Mouse (Mus musculus): ENCODE results near the gene Wdfy2. TPM values are rescaled to one million over a fixed set of nuclear protein-coding genes. Genes with fewer than 3 reads are reported as not detected.

The Wdfy2 gene
- polyA plus RNA-seq, 1 experiment from 2014 or later, result 13.0 TPM

DNA sequence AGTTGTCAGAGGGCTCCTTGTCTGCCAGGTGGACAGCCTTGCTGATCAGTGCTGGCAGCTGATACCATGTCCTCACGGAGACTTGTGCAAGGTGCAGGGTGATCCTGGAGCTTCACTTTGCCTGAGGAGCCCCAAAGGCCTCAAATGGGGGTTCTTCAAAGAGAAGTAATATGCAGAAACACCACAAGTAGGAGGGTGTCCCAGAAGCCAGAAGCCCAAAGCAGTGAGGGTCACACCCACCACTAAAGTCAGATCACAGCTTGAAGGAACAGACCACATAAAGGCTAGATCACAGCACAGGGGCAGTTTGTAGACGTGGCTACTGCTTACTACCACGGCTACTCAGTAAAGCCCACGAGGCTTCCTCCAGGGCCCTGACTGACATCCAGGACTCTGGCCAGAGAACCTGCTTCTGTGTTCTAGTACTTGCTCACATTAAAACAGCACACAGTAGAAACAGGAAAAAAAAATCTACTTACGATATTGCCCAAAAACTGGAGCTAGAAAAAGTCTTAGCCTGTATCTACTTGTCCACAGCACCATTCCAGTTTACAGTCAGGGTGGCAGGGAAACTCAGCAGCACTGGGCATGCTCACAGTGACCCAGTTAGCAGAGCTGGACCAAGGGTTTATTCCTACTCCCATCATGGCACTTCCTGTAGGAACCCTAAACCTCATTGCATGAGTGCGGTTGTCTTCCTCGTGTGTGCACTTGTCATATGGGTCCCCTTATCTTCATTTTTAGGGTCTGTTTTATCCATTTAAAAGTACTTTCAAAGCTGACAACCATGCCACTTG is 41.4 kb downstream of the Wdfy2 start:
- no peak for ATAC-seq (ENCODE audit: low FRiP score, low TSS enrichment)

DNA sequence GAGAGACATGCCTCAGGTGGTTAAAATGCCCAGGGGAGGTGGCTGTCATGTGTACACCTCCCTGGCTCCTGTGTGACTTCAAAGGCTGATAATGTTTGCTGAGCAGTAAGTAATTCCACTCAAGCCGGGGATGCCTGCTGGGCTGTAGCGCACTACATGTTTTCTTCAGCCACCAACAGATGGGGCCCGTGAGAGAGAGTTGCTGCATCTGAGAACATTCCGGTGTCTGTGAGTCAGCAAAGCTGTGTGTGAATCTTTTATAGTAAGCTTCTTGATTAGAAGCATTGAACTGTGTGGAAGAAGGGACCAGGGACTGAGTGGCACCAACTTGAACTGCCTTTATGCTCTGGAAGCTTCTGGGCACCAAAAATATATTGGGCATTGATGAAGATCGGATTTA is 42.0 kb downstream of the Wdfy2 start:
- DNase-seq (peak; percentile 86), ATAC-seq (ENCODE audit: low FRiP score, low TSS enrichment) (peak; percentile 50)
- H3K36me3 ChIP-seq (ENCODE audit: control insufficient read depth, insufficient read depth, low read length), result no peaks in the 10 kb centered on the region
- no peak overlapping the region for H3K4me3 ChIP-seq (replicated peaks; ENCODE audit: low read depth, low read length)
- 14% methylated on average over 5 of the region's 5 CpGs for WGBS
- no peaks in the 10 kb centered on the region for H3K27me3 ChIP-seq (ENCODE audit: control insufficient read depth, insufficient read depth, low read length)
- peaks cover 29% of the 10 kb centered on the region for H3K4me1 ChIP-seq (ENCODE audit: control insufficient read depth, insufficient read depth, low read length)
- no peak overlapping the region for H3K9ac ChIP-seq (replicated peaks; ENCODE audit: low read length)
- no peak overlapping the region for H3K4me2 ChIP-seq (ENCODE audit: low read length)
- peak overlapping the region; percentile 27 for H3K27ac ChIP-seq (replicated peaks; ENCODE audit: low read depth, low read length)
- H3K9me3 ChIP-seq (ENCODE audit: control insufficient read depth, low read length), result no peaks in the 10 kb centered on the region

More for the DNA sequence above, 41.4 kb downstream of the Wdfy2 start:
- Histone ChIP-seq H3K9me3 (ENCODE audit: control insufficient read depth, low read length) (no peaks in the 10 kb centered on the region), H3K9ac (replicated peaks; ENCODE audit: low read length) (no peak overlapping the region), H3K4me3 (replicated peaks; ENCODE audit: low read depth, low read length) (no peak overlapping the region), H3K4me1 (ENCODE audit: control insufficient read depth, insufficient read depth, low read length) (peaks cover 31% of the 10 kb centered on the region), H3K36me3 (ENCODE audit: control insufficient read depth, insufficient read depth, low read length) (no peaks in the 10 kb centered on the region), H3K27ac (replicated peaks; ENCODE audit: low read depth, low read length) (no peak overlapping the region), H3K4me2 (ENCODE audit: low read length) (no peak overlapping the region), H3K27me3 (ENCODE audit: control insufficient read depth, insufficient read depth, low read length) (no peaks in the 10 kb centered on the region)
- WGBS, result 67% methylated on average over 7 of the region's 7 CpGs
- no peak for DNase-seq

DNA sequence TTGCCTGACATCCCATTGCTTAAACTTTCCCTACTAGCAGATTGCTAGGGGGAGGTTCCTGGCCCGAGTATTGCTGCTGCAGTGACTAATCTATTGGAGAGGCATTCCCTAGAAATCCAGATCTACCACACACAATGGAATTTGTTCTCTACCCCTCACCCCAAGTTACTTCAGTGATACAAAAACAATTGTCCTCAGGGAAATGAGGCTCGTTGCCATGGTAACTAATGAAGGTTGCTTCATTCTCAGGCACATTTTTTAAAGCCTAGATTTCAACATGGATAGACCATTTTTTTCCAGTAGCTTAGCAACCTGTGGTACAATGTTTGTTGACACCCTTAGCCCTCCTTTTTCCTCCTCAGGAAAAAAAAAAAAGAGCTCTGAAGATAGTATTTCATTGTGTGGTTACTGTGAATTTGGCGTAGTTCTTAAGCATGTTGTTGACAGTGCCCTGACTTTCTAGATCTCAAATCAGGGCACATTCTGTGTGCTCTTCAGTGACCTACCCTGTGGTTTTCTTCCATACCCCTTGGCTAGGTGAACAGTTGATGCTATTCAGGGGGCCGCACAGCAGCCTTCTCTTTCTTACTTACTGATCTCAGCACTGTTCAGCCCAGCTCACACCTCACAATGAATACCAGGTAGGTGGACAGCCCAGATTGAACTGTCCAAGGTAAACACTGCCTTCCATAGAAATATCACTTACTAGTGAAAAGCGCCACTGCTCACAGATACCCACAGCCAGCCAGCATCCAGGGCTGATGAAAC is 42.8 kb downstream of the Wdfy2 start:
- no peak for ATAC-seq (ENCODE audit: low FRiP score, low TSS enrichment)
- H3K4me2 ChIP-seq (ENCODE audit: low read length), result no peak overlapping the region
- DNase-seq, result peak; percentile 85
- no peak overlapping the region for H3K9ac ChIP-seq (replicated peaks; ENCODE audit: low read length)
- no peaks in the 10 kb centered on the region for H3K9me3 ChIP-seq (ENCODE audit: control insufficient read depth, low read length)
- WGBS, result 44% methylated on average over 5 of the region's 5 CpGs
- H3K4me1 ChIP-seq (ENCODE audit: control insufficient read depth, insufficient read depth, low read length), result peaks cover 29% of the 10 kb centered on the region
- H3K27ac ChIP-seq (replicated peaks; ENCODE audit: low read depth, low read length), result peak overlapping the region; percentile 70
- H3K36me3 ChIP-seq (ENCODE audit: control insufficient read depth, insufficient read depth, low read length), result no peaks in the 10 kb centered on the region
- no peak overlapping the region for H3K4me3 ChIP-seq (replicated peaks; ENCODE audit: low read depth, low read length)
- no peaks in the 10 kb centered on the region for H3K27me3 ChIP-seq (ENCODE audit: control insufficient read depth, insufficient read depth, low read length)

DNA sequence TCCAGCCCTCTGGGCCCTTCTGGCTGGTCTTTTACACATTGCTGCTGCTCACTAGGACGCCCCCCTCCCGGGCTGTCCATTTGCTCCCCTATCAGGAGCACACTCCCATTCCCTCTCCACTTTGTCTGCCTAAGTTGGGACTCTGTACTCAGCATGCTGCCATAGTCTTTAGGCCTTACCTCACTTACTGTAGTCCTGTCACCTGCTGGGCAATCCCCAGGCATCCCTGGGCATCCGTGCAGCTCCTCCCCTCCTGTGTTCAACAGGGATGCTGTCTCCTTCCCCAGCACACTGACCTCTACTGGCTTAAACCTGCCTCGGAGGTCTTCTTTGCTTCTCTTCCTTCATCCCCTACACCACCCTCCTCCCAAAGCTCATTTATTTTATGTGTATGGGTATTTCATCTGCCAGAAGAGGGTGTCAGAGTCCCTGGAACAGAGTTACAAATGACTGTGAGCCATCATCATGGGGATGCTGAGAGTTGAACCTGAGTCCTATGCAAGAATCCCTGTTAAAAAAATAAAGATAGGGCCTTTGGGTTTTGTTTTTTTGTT is 44.7 kb downstream of the Wdfy2 start:
- Histone ChIP-seq H3K27ac (replicated peaks; ENCODE audit: low read depth, low read length) (0 out of 2 replicates have a peak overlapping the region, but pooled peaks have one; percentile 38), H3K4me3 (replicated peaks; ENCODE audit: low read depth, low read length) (no peak overlapping the region), H3K9me3 (ENCODE audit: control insufficient read depth, low read length) (no peaks in the 10 kb centered on the region), H3K36me3 (ENCODE audit: control insufficient read depth, insufficient read depth, low read length) (no peaks in the 10 kb centered on the region), H3K4me2 (ENCODE audit: low read length) (no peak overlapping the region), H3K4me1 (ENCODE audit: control insufficient read depth, insufficient read depth, low read length) (peaks cover 29% of the 10 kb centered on the region), H3K27me3 (ENCODE audit: control insufficient read depth, insufficient read depth, low read length) (no peaks in the 10 kb centered on the region), H3K9ac (replicated peaks; ENCODE audit: low read length) (no peak overlapping the region)
- DNase-seq, result no peak
- WGBS, result 25% methylated on average over 4 of the region's 4 CpGs
- ATAC-seq (ENCODE audit: low FRiP score, low TSS enrichment), result no peak

DNA sequence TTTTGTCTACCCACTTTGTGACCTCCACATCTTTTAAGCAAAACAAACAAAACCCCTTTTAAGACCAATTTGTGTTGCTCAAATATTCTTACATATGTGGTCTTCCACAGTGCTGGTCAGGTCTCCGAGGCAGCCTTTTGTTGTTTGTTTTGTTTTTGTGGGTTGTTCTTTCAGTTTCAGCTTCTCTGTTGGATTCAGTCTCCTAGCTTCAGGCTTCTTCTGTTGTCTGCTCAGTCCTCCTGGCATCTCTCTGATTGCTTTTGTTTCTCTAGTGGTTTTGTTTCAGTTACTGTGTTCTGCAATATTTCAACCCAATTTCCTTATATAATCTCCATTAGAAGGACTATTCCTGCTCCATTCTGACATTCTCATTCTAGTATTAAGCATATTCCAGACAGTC is 46.1 kb downstream of the Wdfy2 start:
- 53% methylated on average over 1 of the region's 1 CpGs for WGBS
- ATAC-seq (ENCODE audit: low FRiP score, low TSS enrichment), result no peak
- H3K9me3 ChIP-seq (ENCODE audit: control insufficient read depth, low read length), result no peaks in the 10 kb centered on the region
- H3K27ac ChIP-seq (replicated peaks; ENCODE audit: low read depth, low read length), result no peak overlapping the region
- no peaks in the 10 kb centered on the region for H3K27me3 ChIP-seq (ENCODE audit: control insufficient read depth, insufficient read depth, low read length)
- H3K9ac ChIP-seq (replicated peaks; ENCODE audit: low read length), result no peak overlapping the region
- H3K36me3 ChIP-seq (ENCODE audit: control insufficient read depth, insufficient read depth, low read length), result no peaks in the 10 kb centered on the region
- DNase-seq, result no peak
- H3K4me3 ChIP-seq (replicated peaks; ENCODE audit: low read depth, low read length), result no peak overlapping the region
- peaks cover 29% of the 10 kb centered on the region for H3K4me1 ChIP-seq (ENCODE audit: control insufficient read depth, insufficient read depth, low read length)
- H3K4me2 ChIP-seq (ENCODE audit: low read length), result no peak overlapping the region

DNA sequence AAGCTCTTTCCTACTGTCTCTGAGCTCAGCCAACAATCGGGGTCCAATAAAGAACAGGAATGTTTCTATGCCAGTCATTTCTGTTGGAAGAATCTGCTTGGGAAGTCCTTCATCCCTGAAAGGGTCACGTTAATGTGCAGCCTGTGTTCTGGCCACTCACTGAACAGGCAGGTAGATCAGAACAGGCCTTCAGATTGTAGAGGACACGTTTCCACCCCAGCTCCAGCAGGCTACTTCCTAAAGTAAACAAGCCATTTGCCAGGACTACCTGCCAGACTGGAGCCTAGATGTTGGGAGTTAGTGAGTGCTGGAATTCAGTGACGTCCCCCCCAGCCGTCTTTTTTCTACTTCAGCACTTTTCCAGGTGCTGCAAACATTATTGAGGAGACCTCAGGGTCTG is 46.7 kb downstream of the Wdfy2 start:
- DNase-seq (no peak), ATAC-seq (ENCODE audit: low FRiP score, low TSS enrichment) (no peak)
- Histone ChIP-seq H3K4me2 (ENCODE audit: low read length) (no peak overlapping the region), H3K27me3 (ENCODE audit: control insufficient read depth, insufficient read depth, low read length) (no peaks in the 10 kb centered on the region), H3K4me1 (ENCODE audit: control insufficient read depth, insufficient read depth, low read length) (peaks cover 23% of the 10 kb centered on the region), H3K9me3 (ENCODE audit: control insufficient read depth, low read length) (no peaks in the 10 kb centered on the region), H3K4me3 (replicated peaks; ENCODE audit: low read depth, low read length) (no peak overlapping the region), H3K9ac (replicated peaks; ENCODE audit: low read length) (no peak overlapping the region), H3K27ac (replicated peaks; ENCODE audit: low read depth, low read length) (no peak overlapping the region), H3K36me3 (ENCODE audit: control insufficient read depth, insufficient read depth, low read length) (no peaks in the 10 kb centered on the region)
- WGBS, result 80% methylated on average over 5 of the region's 5 CpGs

DNA sequence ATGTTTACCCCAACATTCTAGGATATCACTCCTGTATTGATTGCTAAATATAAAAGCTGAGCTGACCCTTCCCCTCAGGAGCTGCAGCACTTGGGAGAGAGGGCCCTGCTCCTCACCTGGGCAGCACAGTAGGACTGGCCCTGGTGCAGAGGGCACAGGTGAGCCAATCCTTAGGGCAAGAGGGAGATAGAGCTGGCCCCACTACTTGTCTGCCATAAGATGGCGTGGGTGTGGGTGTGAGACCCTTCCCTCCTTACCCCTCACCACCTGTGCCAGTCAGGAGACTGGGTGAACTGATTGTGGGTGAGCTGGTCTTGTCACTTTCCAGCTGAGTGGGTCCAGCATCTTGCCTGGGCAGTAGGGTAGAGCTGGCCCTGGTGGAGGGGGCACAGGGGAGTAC is 47.2 kb downstream of the Wdfy2 start:
- WGBS, result 81% methylated on average over 1 of the region's 1 CpGs
- Histone ChIP-seq H3K27ac (replicated peaks; ENCODE audit: low read depth, low read length) (no peak overlapping the region), H3K4me2 (ENCODE audit: low read length) (no peak overlapping the region), H3K9ac (replicated peaks; ENCODE audit: low read length) (no peak overlapping the region), H3K4me1 (ENCODE audit: control insufficient read depth, insufficient read depth, low read length) (peaks cover 18% of the 10 kb centered on the region), H3K4me3 (replicated peaks; ENCODE audit: low read depth, low read length) (no peak overlapping the region), H3K9me3 (ENCODE audit: control insufficient read depth, low read length) (no peaks in the 10 kb centered on the region), H3K27me3 (ENCODE audit: control insufficient read depth, insufficient read depth, low read length) (no peaks in the 10 kb centered on the region), H3K36me3 (ENCODE audit: control insufficient read depth, insufficient read depth, low read length) (no peaks in the 10 kb centered on the region)
- no peak for DNase-seq
- no peak for ATAC-seq (ENCODE audit: low FRiP score, low TSS enrichment)

DNA sequence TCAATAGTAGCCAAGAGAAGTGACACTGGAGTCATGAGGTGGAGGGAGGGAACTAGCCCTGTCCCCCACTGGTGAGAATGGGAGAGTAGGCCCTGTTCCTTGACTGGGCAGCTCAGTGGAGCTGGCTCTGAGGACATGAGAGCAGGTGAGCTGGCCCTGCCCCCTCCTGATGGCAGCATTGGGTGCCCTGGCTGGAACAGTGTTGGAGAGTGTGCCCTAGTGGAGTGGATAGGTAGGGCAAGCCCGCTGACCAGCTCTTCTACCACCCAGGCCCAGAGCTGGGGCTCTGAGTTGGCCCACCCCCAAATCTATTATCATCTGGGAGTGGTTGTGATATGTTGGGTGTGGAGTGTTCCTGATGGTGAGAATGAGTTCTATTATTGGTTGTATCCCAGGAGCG is 47.7 kb downstream of the Wdfy2 start:
- ATAC-seq (ENCODE audit: low FRiP score, low TSS enrichment), result no peak
- no peak overlapping the region for H3K4me3 ChIP-seq (replicated peaks; ENCODE audit: low read depth, low read length)
- H3K36me3 ChIP-seq (ENCODE audit: control insufficient read depth, insufficient read depth, low read length), result no peaks in the 10 kb centered on the region
- peaks cover 13% of the 10 kb centered on the region for H3K4me1 ChIP-seq (ENCODE audit: control insufficient read depth, insufficient read depth, low read length)
- 98% methylated on average over 2 of the region's 2 CpGs for WGBS
- no peak overlapping the region for H3K4me2 ChIP-seq (ENCODE audit: low read length)
- DNase-seq, result no peak
- H3K27ac ChIP-seq (replicated peaks; ENCODE audit: low read depth, low read length), result no peak overlapping the region
- H3K9ac ChIP-seq (replicated peaks; ENCODE audit: low read length), result no peak overlapping the region
- H3K27me3 ChIP-seq (ENCODE audit: control insufficient read depth, insufficient read depth, low read length), result no peaks in the 10 kb centered on the region
- H3K9me3 ChIP-seq (ENCODE audit: control insufficient read depth, low read length), result no peaks in the 10 kb centered on the region
